Mouse (Mus musculus) MEL (cell line): ENCODE data around the gene Cdc42se2. TPM values are rescaled to one million over a fixed set of nuclear protein-coding genes. Genes with fewer than 3 reads are reported as not detected.

Experiments
- DNase-seq: peaks from one replicate; pipeline ENCODE4 v3.0.0; 2011; ENCODE audit warnings: low read depth, low spot score
- H3K27ac ChIP-seq: 2 replicates; pipeline ENCODE4 v1.5.1; 2012; ENCODE audit warnings: low read depth, mild to moderate bottlenecking, control low read depth, low read length, moderate library complexity; ENCODE audit not compliant: control insufficient read depth
- H3K27me3 ChIP-seq, 2 experiments: fragments of 150-350 bp in 1 of 2; sonication (generic) in 1 of 2; 2 replicates each; pipeline ENCODE4 v1.6.1; 2012; ENCODE audit warnings: low read length in 2 of 2, mild to moderate bottlenecking in 2 of 2, improper control_type of control experiment in 1 of 2, moderate library complexity in 1 of 2; ENCODE audit not compliant: insufficient read depth in 2 of 2, control insufficient read depth in 1 of 2
- H3K36me3 ChIP-seq, 2 experiments: 2 replicates each; pipeline ENCODE4 v1.6.1; 2012 to 2014; ENCODE audit warnings: low read length in 2 of 2, improper control_type of control experiment in 1 of 2, inconsistent platforms in 1 of 2, mild to moderate bottlenecking in 1 of 2; ENCODE audit not compliant: insufficient read depth in 2 of 2, control insufficient read depth in 1 of 2
- H3K4me1 ChIP-seq, 2 experiments: fragments of 150-350 bp in 1 of 2; sonication (generic) in 1 of 2; 2 replicates each; pipeline ENCODE4 v1.6.1; 2012; ENCODE audit warnings: low read length in 2 of 2, improper control_type of control experiment in 1 of 2, mild to moderate bottlenecking in 1 of 2; ENCODE audit not compliant: insufficient read depth in 2 of 2, control insufficient read depth in 1 of 2
- H3K4me3 ChIP-seq, 2 experiments: fragments of 150-350 bp in 1 of 2; sonication (generic) in 1 of 2; 2 replicates each; pipeline ENCODE4 v1.5.1; 2012; ENCODE audit warnings: low read depth in 2 of 2, low read length in 2 of 2, mild to moderate bottlenecking in 2 of 2, moderate library complexity in 2 of 2, control low read depth in 1 of 2, improper control_type of control experiment in 1 of 2; ENCODE audit not compliant: control insufficient read depth in 1 of 2, insufficient read depth in 1 of 2
- H3K79me2 ChIP-seq: 2 replicates; pipeline ENCODE4 v1.6.1; 2012; ENCODE audit warnings: mild to moderate bottlenecking, low read length, moderate library complexity; ENCODE audit not compliant: control insufficient read depth, poor library complexity, insufficient read depth
- H3K9ac ChIP-seq: 2 replicates; pipeline ENCODE4 v1.6.1; 2012; ENCODE audit warnings: low read depth, mild to moderate bottlenecking, control low read depth, low read length, moderate library complexity; ENCODE audit not compliant: control insufficient read depth, poor library complexity, severe bottlenecking
- H3K9me3 ChIP-seq: fragments of 150-350 bp; sonication (generic); replicated peaks from 2 replicates; pipeline ENCODE4 v1.6.1; 2012; ENCODE audit warnings: mild to moderate bottlenecking, low read length, improper control_type of control experiment, moderate library complexity; ENCODE audit not compliant: insufficient read depth
- BHLHE40 ChIP-seq: IDR thresholded peaks from 2 replicates; pipeline ENCODE4 v1.6.1; 2012; ENCODE audit warnings: low read depth, mild to moderate bottlenecking, inconsistent platforms, low read length, improper control_type of control experiment, borderline replicate concordance
- CHD1 ChIP-seq: IDR thresholded peaks from 2 replicates; pipeline ENCODE4 v1.6.1; 2012; ENCODE audit warnings: low read depth, mild to moderate bottlenecking, inconsistent platforms, low read length, improper control_type of control experiment
- CHD2 ChIP-seq: IDR thresholded peaks from 2 replicates; pipeline ENCODE4 v1.6.1; 2011; ENCODE audit warnings: low read length, improper control_type of control experiment
- E2F4 ChIP-seq: IDR thresholded peaks from 2 replicates; pipeline ENCODE4 v1.6.1; 2011; ENCODE audit warnings: low read depth, low read length, improper control_type of control experiment, borderline replicate concordance
- ELF1 ChIP-seq: IDR thresholded peaks from 2 replicates; pipeline ENCODE4 v1.6.1; 2014; ENCODE audit warnings: low read depth, mild to moderate bottlenecking, inconsistent platforms, low read length, improper control_type of control experiment, moderate library complexity
- EP300 ChIP-seq, 2 experiments: IDR thresholded peaks; 2 replicates each; pipeline ENCODE4 v1.6.1; 2011; ENCODE audit warnings: improper control_type of control experiment in 2 of 2, low read length in 2 of 2, low read depth in 1 of 2, mild to moderate bottlenecking in 1 of 2
- ETS1 ChIP-seq: IDR thresholded peaks from 2 replicates; pipeline ENCODE4 v1.6.1; 2012; ENCODE audit warnings: low read depth, mild to moderate bottlenecking, inconsistent platforms, low read length, improper control_type of control experiment, moderate library complexity
- GABPA ChIP-seq: IDR thresholded peaks from 2 replicates; pipeline ENCODE4 v1.6.1; 2012; ENCODE audit warnings: low read depth, mild to moderate bottlenecking, inconsistent platforms, low read length, improper control_type of control experiment, moderate library complexity
- JUND ChIP-seq: IDR thresholded peaks from 2 replicates; pipeline ENCODE4 v1.6.1; 2011; ENCODE audit warnings: low read depth, mild to moderate bottlenecking, improper control_type of control experiment, low read length
- MAFK ChIP-seq: IDR thresholded peaks from 2 replicates; pipeline ENCODE4 v1.6.1; 2011; ENCODE audit warnings: low read depth, mild to moderate bottlenecking, low read length, improper control_type of control experiment, borderline replicate concordance
- MAX ChIP-seq: IDR thresholded peaks from 2 replicates; pipeline ENCODE4 v1.6.1; 2011; ENCODE audit warnings: low read length, improper control_type of control experiment
- MAZ ChIP-seq: IDR thresholded peaks from 2 replicates; pipeline ENCODE4 v1.6.1; 2012; ENCODE audit warnings: low read depth, mild to moderate bottlenecking, inconsistent platforms, low read length, improper control_type of control experiment
- MXI1 ChIP-seq: IDR thresholded peaks from 2 replicates; pipeline ENCODE4 v1.6.1; 2011; ENCODE audit warnings: mild to moderate bottlenecking, low read depth, low read length, improper control_type of control experiment
- MYC ChIP-seq: IDR thresholded peaks from 2 replicates; pipeline ENCODE4 v1.6.1; 2011; ENCODE audit warnings: low read depth, mild to moderate bottlenecking, low read length, improper control_type of control experiment, moderate library complexity
- NELFE ChIP-seq: IDR thresholded peaks from 2 replicates; pipeline ENCODE4 v1.6.1; 2011; ENCODE audit warnings: low read depth, low read length, improper control_type of control experiment
- NRF1 ChIP-seq: IDR thresholded peaks from 2 replicates; pipeline ENCODE4 v1.6.1; 2014; ENCODE audit warnings: low read depth, mild to moderate bottlenecking, inconsistent platforms, low read length, improper control_type of control experiment, moderate library complexity; ENCODE audit not compliant: poor library complexity, insufficient read depth, severe bottlenecking
- POLR2AphosphoS5 ChIP-seq: IDR thresholded peaks from 2 replicates; pipeline ENCODE4 v1.6.1; 2012; ENCODE audit warnings: low read depth, borderline replicate concordance, mild to moderate bottlenecking, inconsistent platforms, low read length, moderate library complexity, mixed read lengths
- RAD21 ChIP-seq: IDR thresholded peaks from 2 replicates; pipeline ENCODE4 v1.6.1; 2011; ENCODE audit warnings: mild to moderate bottlenecking, low read depth, low read length, improper control_type of control experiment
- RCOR1 ChIP-seq: IDR thresholded peaks from 2 replicates; pipeline ENCODE4 v1.6.1; 2012; ENCODE audit warnings: low read depth, mild to moderate bottlenecking, inconsistent platforms, low read length, improper control_type of control experiment
- SMC3 ChIP-seq: IDR thresholded peaks from 2 replicates; pipeline ENCODE4 v1.6.1; 2011; ENCODE audit warnings: low read depth, low read length, improper control_type of control experiment
- TBP ChIP-seq: IDR thresholded peaks from 2 replicates; pipeline ENCODE4 v1.8.0; 2011; ENCODE audit warnings: low read depth, low read length, improper control_type of control experiment
- TCF12 ChIP-seq: IDR thresholded peaks from 2 replicates; pipeline ENCODE4 v1.6.1; 2014; ENCODE audit warnings: low read depth, mild to moderate bottlenecking, inconsistent platforms, low read length, improper control_type of control experiment, moderate library complexity
- UBTF ChIP-seq: IDR thresholded peaks from 2 replicates; pipeline ENCODE4 v1.6.1; 2012; ENCODE audit warnings: low read depth, mild to moderate bottlenecking, inconsistent platforms, low read length, improper control_type of control experiment, moderate library complexity, borderline replicate concordance; ENCODE audit not compliant: insufficient read depth
- USF1 ChIP-seq: IDR thresholded peaks from 2 replicates; pipeline ENCODE4 v1.6.1; 2014; ENCODE audit warnings: low read depth, mild to moderate bottlenecking, inconsistent platforms, low read length, improper control_type of control experiment, moderate library complexity
- USF2 ChIP-seq, 2 experiments: IDR thresholded peaks; 2 replicates each; pipeline ENCODE4 v1.6.1; 2011 to 2012; ENCODE audit warnings: improper control_type of control experiment in 2 of 2, low read length in 2 of 2, borderline replicate concordance in 1 of 2, inconsistent platforms in 1 of 2, low read depth in 1 of 2, mild to moderate bottlenecking in 1 of 2; ENCODE audit not compliant: insufficient read depth in 1 of 2
- ZKSCAN1 ChIP-seq: IDR thresholded peaks from 2 replicates; pipeline ENCODE4 v1.6.1; 2012; ENCODE audit warnings: low read depth, mild to moderate bottlenecking, inconsistent platforms, low read length, improper control_type of control experiment, moderate library complexity
- ZNF384 ChIP-seq: IDR thresholded peaks from 2 replicates; pipeline ENCODE4 v1.6.1; 2012; ENCODE audit warnings: low read depth, mild to moderate bottlenecking, inconsistent platforms, low read length, improper control_type of control experiment
- polyA plus RNA-seq, 2 experiments: library from polyadenylated mRNA; stranded (reverse) in 1 of 2; unstranded in 1 of 2; fragments of >175 nt in 1 of 2; fragments of >200 nt in 1 of 2; gene quantifications; 2 replicates each; pipeline versions ENCODE4 v1.2.1 to v1.2.4; 2012; ENCODE audit warnings: low replicate concordance in 2 of 2, low read depth in 1 of 2; ENCODE audit not compliant: insufficient read length in 2 of 2, insufficient read depth in 1 of 2, missing spikeins in 1 of 2
- total RNA-seq: library from RNA; depleted of rRNA; stranded (reverse); fragments of 300-350 nt; gene quantifications from 2 replicates; pipeline ENCODE4 v1.2.3, GENCODE M21; 2012

The Cdc42se2 gene
- total and polyA plus RNA-seq, 3 experiments = 30.1 to 47.4 (median 33.4) TPM

GRCm38 (mm10) chr11:54769843-54770242, 17.6 kb downstream of the Cdc42se2 start:
- no peaks in the 10 kb centered on the region for H3K9me3 ChIP-seq
- TF ChIP-seq CHD2 (no peak), E2F4 (no peak), MAX (no peak), TCF12 (no peak), EP300 (IDR thresholded peaks at IDR 0.05; ENCODE audit: low read depth in 1 of 2, low read length in 2 of 2) (no peak), UBTF (no peak), RAD21 (no peak), NELFE (no peak), USF1 (no peak), CHD1 (no peak), ELF1 (no peak), RCOR1 (no peak), MYC (no peak), POLR2AphosphoS5 (no peak), MAZ (no peak), SMC3 (no peak)
- H3K4me1 ChIP-seq = peaks cover 5 to 18% of the 10 kb centered on the region in 2 experiments
- peaks cover 0 to 32% of the 10 kb centered on the region in 2 experiments; a peak in 2 of 4 replicates for H3K36me3 ChIP-seq
- peaks cover 11% of the 10 kb centered on the region for H3K79me2 ChIP-seq
- H3K9ac ChIP-seq = no peak overlapping the region
- H3K4me3 ChIP-seq = no peak overlapping the region
- no peaks in the 10 kb centered on the region for H3K27me3 ChIP-seq
- no peak for DNase-seq
- no peak overlapping the region for H3K27ac ChIP-seq

DNA sequence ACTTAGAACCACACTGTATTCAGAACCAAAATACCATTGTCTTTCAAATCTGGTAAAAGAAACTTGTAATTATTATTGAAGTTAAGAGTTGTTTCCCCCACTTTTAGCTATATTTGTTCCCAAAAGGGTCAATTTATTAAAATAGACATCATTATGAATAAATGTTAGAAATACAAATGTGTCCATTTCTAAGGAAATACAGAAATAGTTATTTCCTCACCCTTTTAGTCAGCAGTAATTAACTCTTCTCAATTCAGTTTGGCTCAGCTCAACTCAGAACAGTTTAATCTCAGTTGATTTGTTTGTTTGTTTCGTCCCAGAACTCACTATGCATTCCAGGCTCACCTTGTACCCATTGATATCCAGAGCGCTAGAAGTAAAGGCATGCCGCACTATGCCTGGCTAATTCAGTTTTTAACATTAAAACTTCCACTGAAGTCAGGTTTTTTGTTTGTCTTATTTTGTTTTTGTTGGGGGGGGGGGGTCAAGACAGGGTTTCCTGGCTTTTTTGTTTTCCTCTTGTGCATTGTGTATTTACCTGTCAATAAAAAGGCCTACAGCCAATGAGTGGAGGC, 19.3 kb downstream of the Cdc42se2 start:
- H3K36me3 ChIP-seq = peaks cover 0 to 23% of the 10 kb centered on the region in 2 experiments; a peak in 2 of 4 replicates
- H3K9me3 ChIP-seq = no peaks in the 10 kb centered on the region
- H3K4me1 ChIP-seq = peaks cover 3 to 23% of the 10 kb centered on the region in 2 experiments; a peak in 2 of 4 replicates
- TF ChIP-seq ZNF384 (no peak), SMC3 (no peak), MAFK (no peak), TBP (no peak), GABPA (no peak), BHLHE40 (no peak), POLR2AphosphoS5 (no peak), ZKSCAN1 (no peak), USF2 (IDR thresholded peaks at IDR 0.05; ENCODE audit: borderline replicate concordance in 1 of 2, insufficient read depth in 1 of 2, low read depth in 1 of 2, low read length in 2 of 2) (no peak), ETS1 (no peak), MYC (no peak), RCOR1 (no peak), CHD2 (no peak), NRF1 (no peak), MXI1 (no peak), JUND (no peak), CHD1 (no peak), MAX (no peak)
- H3K9ac ChIP-seq = no peak overlapping the region
- H3K27me3 ChIP-seq = no peaks in the 10 kb centered on the region
- H3K27ac ChIP-seq = no peak overlapping the region
- DNase-seq = no peak
- no peak overlapping the region for H3K4me3 ChIP-seq
- H3K79me2 ChIP-seq = peaks cover 8% of the 10 kb centered on the region; the same call in 1 of the 2 replicates
